23 mouse cellular contexts compared by ENCODE assay signal in genomic region chr1:20409411-20409967, GRCm38 (mm10).
DNase-seq lines count a peak whose midpoint lies in the region; ATAC-seq and TF ChIP-seq lines count a peak whose summit lies in the region.
"Had no signal": no experiment of that assay in that cellular context is flagged by ENCODE, and none has a peak within 500 bp of the region (broad histone marks: within the 10 kb centered on the region; RNA-seq: fewer than 3 reads in every experiment).

No protein-coding gene starts in this region.

- no peak overlapping the region for H3K27ac ChIP-seq in hindbrain, embryonic 15.5 days (replicated peaks)
- H3K27ac ChIP-seq in hindbrain, embryonic 14.5 days: no peak overlapping the region
- H3K27ac ChIP-seq in forebrain, embryonic 14.5 days (ENCODE audit: low read depth, low read length): no peak overlapping the region
- H3K27ac ChIP-seq in kidney, embryonic 16.5 days (ENCODE audit: low read length): no peak overlapping the region
- H3K27ac ChIP-seq: embryonic facial prominence, embryonic 12.5 days; gastrocnemius, adult 2 months; liver, embryonic 13.5 days; midbrain, embryonic 12.5 days; neural tube, embryonic 12.5 days; stomach, embryonic 15.5 days had no signal

- no peaks in the 10 kb centered on the region for H3K9me3 ChIP-seq in hindbrain, embryonic 15.5 days
- no peaks in the 10 kb centered on the region for H3K9me3 ChIP-seq in hindbrain, embryonic 14.5 days (ENCODE audit: control insufficient read depth, low read length)
- no peaks in the 10 kb centered on the region for H3K9me3 ChIP-seq in forebrain, embryonic 14.5 days (replicated peaks; ENCODE audit: control insufficient read depth, low read length)
- no peaks in the 10 kb centered on the region for H3K9me3 ChIP-seq in kidney, embryonic 16.5 days (ENCODE audit: low read length)
- H3K9me3 ChIP-seq: embryonic facial prominence, embryonic 12.5 days; midbrain, embryonic 12.5 days; neural tube, embryonic 12.5 days; stomach, embryonic 15.5 days had no signal

- TF ChIP-seq POLR2A in brain, embryonic 14.5 days (IDR thresholded peaks at IDR 0.05; ENCODE audit: borderline replicate concordance, extremely low read depth, insufficient read depth, insufficient read length, poor library complexity, severe bottlenecking): no peak

- DNase-seq in cerebellum, postnatal 14 days: peak; percentile 43 to 45
- no peak for DNase-seq in hindbrain, embryonic 14.5 days (ENCODE audit: low spot score)
- DNase-seq in brain, embryonic 14.5 days (ENCODE audit: low read depth): peak; percentile 59
- DNase-seq in forebrain, embryonic 14.5 days (ENCODE audit: low spot score): peak; percentile 38
- DNase-seq in ovary, postnatal 14 days (ENCODE audit: low spot score): no peak
- DNase-seq: cerebellum, adult 18-20 months; gastrocnemius, adult 2 months; heart, adult 11 months; kidney, adult 9 months; kidney, postnatal 25 days; liver, embryonic 13.5 days; lung, adult 2 months; lung, postnatal 14 days; thymus, postnatal 25 days had no signal

- H3K36me3 ChIP-seq in hindbrain, embryonic 15.5 days: no peaks in the 10 kb centered on the region
- H3K36me3 ChIP-seq in hindbrain, embryonic 14.5 days (replicated peaks; ENCODE audit: control insufficient read depth, insufficient read depth): no peaks in the 10 kb centered on the region
- H3K36me3 ChIP-seq in forebrain, embryonic 14.5 days (ENCODE audit: control insufficient read depth, insufficient read depth, low read length): no peaks in the 10 kb centered on the region
- no peaks in the 10 kb centered on the region for H3K36me3 ChIP-seq in kidney, embryonic 16.5 days (ENCODE audit: insufficient read depth, low read length)
- H3K36me3 ChIP-seq: embryonic facial prominence, embryonic 12.5 days; liver, embryonic 13.5 days; midbrain, embryonic 12.5 days; neural tube, embryonic 12.5 days; stomach, embryonic 15.5 days had no signal

- H3K4me1 ChIP-seq in hindbrain, embryonic 15.5 days (replicated peaks): no peaks in the 10 kb centered on the region
- H3K4me1 ChIP-seq in hindbrain, embryonic 14.5 days (replicated peaks; ENCODE audit: control insufficient read depth, insufficient read depth, low read length): no peaks in the 10 kb centered on the region
- H3K4me1 ChIP-seq in forebrain, embryonic 14.5 days (ENCODE audit: control insufficient read depth, insufficient read depth, low read length): no peaks in the 10 kb centered on the region
- H3K4me1 ChIP-seq in kidney, embryonic 16.5 days (ENCODE audit: insufficient read depth, low read length): no peaks in the 10 kb centered on the region
- H3K4me1 ChIP-seq: embryonic facial prominence, embryonic 12.5 days; liver, embryonic 13.5 days; midbrain, embryonic 12.5 days; neural tube, embryonic 12.5 days; stomach, embryonic 15.5 days had no signal

- H3K27me3 ChIP-seq in hindbrain, embryonic 15.5 days: no peaks in the 10 kb centered on the region
- no peaks in the 10 kb centered on the region for H3K27me3 ChIP-seq in hindbrain, embryonic 14.5 days (ENCODE audit: control insufficient read depth, insufficient read depth, low read length)
- H3K27me3 ChIP-seq in forebrain, embryonic 14.5 days (replicated peaks; ENCODE audit: control insufficient read depth, insufficient read depth, low read length): no peaks in the 10 kb centered on the region
- no peaks in the 10 kb centered on the region for H3K27me3 ChIP-seq in kidney, embryonic 16.5 days (ENCODE audit: insufficient read depth, low read length)
- H3K27me3 ChIP-seq: embryonic facial prominence, embryonic 12.5 days; liver, embryonic 13.5 days; midbrain, embryonic 12.5 days; neural tube, embryonic 12.5 days; stomach, embryonic 15.5 days had no signal

- H3K4me2 ChIP-seq in hindbrain, embryonic 15.5 days: no peak overlapping the region
- H3K4me2 ChIP-seq in hindbrain, embryonic 14.5 days (replicated peaks): no peak overlapping the region
- no peak overlapping the region for H3K4me2 ChIP-seq in forebrain, embryonic 14.5 days (ENCODE audit: low read length)
- no peak overlapping the region for H3K4me2 ChIP-seq in kidney, embryonic 16.5 days (replicated peaks; ENCODE audit: low read depth, low read length)
- H3K4me2 ChIP-seq: embryonic facial prominence, embryonic 12.5 days; heart, embryonic 11.5 days; liver, embryonic 13.5 days; midbrain, embryonic 12.5 days; neural tube, embryonic 12.5 days; stomach, embryonic 15.5 days had no signal

- 42% methylated on average over 5 of the region's 5 CpGs for WGBS in hindbrain, embryonic 15.5 days
- 35% methylated on average over 5 of the region's 5 CpGs for WGBS in hindbrain, embryonic 14.5 days
- 56% methylated on average over 5 of the region's 5 CpGs for WGBS in forebrain, embryonic 14.5 days
- WGBS in kidney, embryonic 16.5 days: 78% methylated on average over 5 of the region's 5 CpGs

- no peak for ATAC-seq in cerebellum, adult (ENCODE audit: insufficient number of reproducible peaks, low FRiP score, low TSS enrichment)
- peak; percentile 34; the same call in 1 of the 2 replicates for ATAC-seq in hindbrain, embryonic 15.5 days (ENCODE audit: low FRiP score, low read depth)
- no peak for ATAC-seq in hindbrain, embryonic 14.5 days (ENCODE audit: low FRiP score)
- ATAC-seq in forebrain, embryonic 14.5 days: 0 out of 2 replicates have a peak, but pooled peaks have one; percentile 32
- ATAC-seq in kidney, embryonic 16.5 days (ENCODE audit: low FRiP score, low TSS enrichment): no peak
- ATAC-seq: intestine, embryonic 16.5 days had no signal

- no peak overlapping the region for H3K9ac ChIP-seq in hindbrain, embryonic 15.5 days
- no peak overlapping the region for H3K9ac ChIP-seq in hindbrain, embryonic 14.5 days
- H3K9ac ChIP-seq in forebrain, embryonic 14.5 days (ENCODE audit: low read length): no peak overlapping the region
- H3K9ac ChIP-seq in kidney, embryonic 16.5 days (replicated peaks; ENCODE audit: low read length): no peak overlapping the region
- H3K9ac ChIP-seq: embryonic facial prominence, embryonic 12.5 days; liver, embryonic 13.5 days; midbrain, embryonic 12.5 days; neural tube, embryonic 12.5 days; stomach, embryonic 15.5 days had no signal

- no peak overlapping the region for H3K4me3 ChIP-seq in hindbrain, embryonic 15.5 days
- H3K4me3 ChIP-seq in hindbrain, embryonic 14.5 days (replicated peaks; ENCODE audit: low read length): no peak overlapping the region
- no peak overlapping the region for H3K4me3 ChIP-seq in forebrain, embryonic 14.5 days (ENCODE audit: low read depth, low read length)
- H3K4me3 ChIP-seq in kidney, embryonic 16.5 days (ENCODE audit: low read length): no peak overlapping the region
- H3K4me3 ChIP-seq: embryonic facial prominence, embryonic 12.5 days; gastrocnemius, adult 2 months; liver, embryonic 13.5 days; midbrain, embryonic 12.5 days; neural tube, embryonic 12.5 days; stomach, embryonic 15.5 days had no signal

- no peak for TF ChIP-seq CTCF in brain, embryonic 14.5 days (IDR thresholded peaks at IDR 0.05; ENCODE audit: borderline replicate concordance, extremely low read depth, insufficient read depth, insufficient read length)

Comparison
In these comparisons a context has a peak if more than half of its experiments do, and no peak if none do; other contexts are left out.
1. ATAC-seq: peak in hindbrain, embryonic 15.5 days (single experiment) and forebrain, embryonic 14.5 days (single experiment); none in cerebellum, adult (single experiment), hindbrain, embryonic 14.5 days (single experiment) and kidney, embryonic 16.5 days (single experiment).
2. DNase-seq: peak in cerebellum, postnatal 14 days (2 of 2), brain, embryonic 14.5 days (single experiment) and forebrain, embryonic 14.5 days (single experiment); none in hindbrain, embryonic 14.5 days (single experiment) and ovary, postnatal 14 days (single experiment).